Mouse (Mus musculus): Measurements from ENCODE around the gene Gm10772.
"Not testable (repeated sequence)": the region's sequence is repeated elsewhere in the genome, so short reads cannot be mapped to it uniquely, and the experiment has no call there.

Gene Gm10772

GRCm38 (mm10) chr13:66227473-66227872 lies at the start of gene Gm10772:
Gene Gm10772 (minus strand): TSS chr13:66227573.
- not testable (repeated sequence) for DNase-seq

GRCm38 (mm10) chr13:66263914-66264313 lies 36.5 kb upstream of the Gm10772 start:
- not testable (repeated sequence) for DNase-seq

GRCm38 (mm10) chr13:66263141-66263540 lies 35.8 kb upstream of the Gm10772 start:
- DNase-seq: not testable (repeated sequence)

GRCm38 (mm10) chr13:66214349-66214748 lies 13.0 kb downstream of the Gm10772 start:
- no peak for DNase-seq

- not testable (repeated sequence) for DNase-seq
Measured at GRCm38 (mm10) chr13:66213811-66214210, 13.6 kb downstream of the Gm10772 start.

GRCm38 (mm10) chr13:66179172-66179571 lies 48.2 kb downstream of the Gm10772 start:
- DNase-seq: not testable (repeated sequence)
